Mouse (Mus musculus) gastrocnemius, postnatal 10 days (tissue): ENCODE results near the gene Krt13. TPM values are rescaled to one million over a fixed set of nuclear protein-coding genes. Genes with fewer than 3 reads are reported as not detected.
A peak's percentile ranks its signal among the peaks of the same experiment; 100 is the strongest.

Source experiments
- DNase-seq: peaks from one replicate; pipeline ENCODE4 v3.0.0; 2021; ENCODE audit warnings: mixed read lengths
- long read RNA-seq, 2 experiments: library from polyadenylated mRNA; stranded (forward); transcript quantifications; one replicate each; pipeline ENCODE4 v2.0.0; 2021
- total RNA-seq, 2 experiments: library from RNA; stranded (reverse); gene quantifications; 2 replicates each; pipeline ENCODE4 v1.2.3; 2021

Krt13 gene
- not detected for total RNA-seq
- long read RNA-seq, experiment 1 = 0 reads
- long read RNA-seq, experiment 2 = 0 reads

- no peak for DNase-seq
Measured at GRCm38 (mm10) chr11:100121466-100121865, at the start of gene Krt13. Krt13 (minus strand) TSS chr11:100121566.

- peak; percentile 77 for DNase-seq
Measured at GRCm38 (mm10) chr11:100168765-100169762, 47.7 kb upstream of the Krt13 start.

- peak; percentile 27 for DNase-seq
Measured at GRCm38 (mm10) chr11:100168071-100168470, 46.7 kb upstream of the Krt13 start.

GRCm38 (mm10) chr11:100164392-100164791 is 43.0 kb upstream of the Krt13 start:
- no peak for DNase-seq

GRCm38 (mm10) chr11:100157908-100158477 is 36.6 kb upstream of the Krt13 start:
- no peak for DNase-seq

GRCm38 (mm10) chr11:100157331-100157730 is 36.0 kb upstream of the Krt13 start:
- DNase-seq = no peak

- no peak for DNase-seq
Measured at GRCm38 (mm10) chr11:100155497-100156255, 34.3 kb upstream of the Krt13 start.

GRCm38 (mm10) chr11:100148615-100149330 is 27.4 kb upstream of the Krt13 start, which contains the start of gene Krt19:
Krt19 (minus strand) TSS chr11:100148665.
- DNase-seq = no peak

GRCm38 (mm10) chr11:100147566-100148353 is 26.4 kb upstream of the Krt13 start:
- no peak for DNase-seq

- no peak for DNase-seq
Measured at GRCm38 (mm10) chr11:100145858-100146560, 24.6 kb upstream of the Krt13 start.

- no peak for DNase-seq
Measured at GRCm38 (mm10) chr11:100145104-100145503, 23.7 kb upstream of the Krt13 start.

- no peak for DNase-seq
Measured at GRCm38 (mm10) chr11:100140966-100141365, 19.6 kb upstream of the Krt13 start.

- DNase-seq = no peak
Measured at GRCm38 (mm10) chr11:100139391-100139790, 18.0 kb upstream of the Krt13 start.

- DNase-seq = no peak
Measured at GRCm38 (mm10) chr11:100138809-100139208, 17.4 kb upstream of the Krt13 start.

- DNase-seq = no peak
Measured at GRCm38 (mm10) chr11:100137693-100138092, 16.3 kb upstream of the Krt13 start.

- DNase-seq = no peak
Measured at GRCm38 (mm10) chr11:100136559-100136958, 15.2 kb upstream of the Krt13 start.

- DNase-seq = no peak
Measured at GRCm38 (mm10) chr11:100135731-100136130, 14.4 kb upstream of the Krt13 start, which contains the start of gene Krt15. Krt15 (minus strand) TSS chr11:100135928.

GRCm38 (mm10) chr11:100124901-100125300 is 3.5 kb upstream of the Krt13 start:
- DNase-seq = no peak

GRCm38 (mm10) chr11:100120331-100120730 is 1.0 kb downstream of the Krt13 start:
- no peak for DNase-seq

- DNase-seq = no peak
Measured at GRCm38 (mm10) chr11:100113742-100114029, 7.7 kb downstream of the Krt13 start.
